Mouse (Mus musculus) midbrain, postnatal 0 days (tissue): ENCODE data around the gene Gclc. TPM values are rescaled to one million over a fixed set of nuclear protein-coding genes. Genes with fewer than 3 reads are reported as not detected.

ENCODE experiments used
- ATAC-seq: fragments of 200-750 bp; cut with Nextera tagmentation; 2 replicates; pipeline ENCODE4 v1.8.0; 2017; ENCODE audit warnings: moderate number of reproducible peaks, mild to moderate bottlenecking, moderate TSS enrichment, moderate library complexity; ENCODE audit not compliant: low FRiP score
- DNase-seq: peaks from one replicate; pipeline ENCODE4 v3.0.0-alpha.2; 2015; ENCODE audit warnings: low spot score
- H3K27ac ChIP-seq: fragments of 300-500 bp; sonication (generic); 2 replicates; pipeline ENCODE4 v1.5.1; 2014; ENCODE audit warnings: low read depth, mild to moderate bottlenecking, low read length, mixed read lengths
- H3K27me3 ChIP-seq: fragments of 300-500 bp; sonication (generic); 2 replicates; pipeline ENCODE4 v1.6.1; 2014; ENCODE audit warnings: low read length, control low read depth, mixed read lengths; ENCODE audit not compliant: insufficient read depth
- H3K36me3 ChIP-seq: fragments of 300-500 bp; sonication (generic); 2 replicates; pipeline ENCODE4 v1.6.1; 2014; ENCODE audit warnings: low read length, control low read depth, mixed read lengths; ENCODE audit not compliant: insufficient read depth
- H3K4me1 ChIP-seq: fragments of 300-500 bp; sonication (generic); 2 replicates; pipeline ENCODE4 v1.6.1; 2014; ENCODE audit warnings: mild to moderate bottlenecking, control low read depth, antibody characterized with exemption, low read length, mixed read lengths; ENCODE audit not compliant: insufficient read depth
- H3K4me2 ChIP-seq: fragments of 300-500 bp; sonication (generic); 2 replicates; pipeline ENCODE4 v1.6.1; 2014; ENCODE audit warnings: low read depth, mild to moderate bottlenecking, low read length, mixed read lengths; ENCODE audit not compliant: poor library complexity, severe bottlenecking
- H3K4me3 ChIP-seq: fragments of 300-500 bp; sonication (generic); 2 replicates; pipeline ENCODE4 v1.5.1; 2014; ENCODE audit warnings: low read depth, mild to moderate bottlenecking, low read length, moderate library complexity
- H3K9ac ChIP-seq: fragments of 300-500 bp; sonication (generic); replicated peaks from 2 replicates; pipeline ENCODE4 v1.6.1; 2014; ENCODE audit warnings: mild to moderate bottlenecking, low read length, moderate library complexity, mixed read lengths; ENCODE audit not compliant: poor library complexity, severe bottlenecking
- H3K9me3 ChIP-seq: fragments of 300-500 bp; sonication (generic); 2 replicates; pipeline ENCODE4 v1.6.1; 2016; ENCODE audit warnings: low read length, control low read depth
- CTCF ChIP-seq: IDR thresholded peaks from 2 replicates; pipeline ENCODE4 v1.5.1; 2016; ENCODE audit warnings: antibody characterized with exemption, mild to moderate bottlenecking
- WGBS: fragments of 180-500 bp; shearing (Covaris S2); extraction: QIAGEN DNeasy Blood & Tissue Kit; methylation state at CpG from one replicate; pipeline ENCODE4 v1.1.7; 2014; 5-methylcytosine and 5-hydroxymethylcytosine counted together
- polyA plus RNA-seq: library from polyadenylated mRNA; unstranded; fragments of >200 nt; fragmentation: Nextera tagmentation; extraction: Ambion mirVana; gene quantifications from 2 replicates; pipeline ENCODE4 v1.2.1, GENCODE M21; 2015
- total RNA-seq: library from RNA; depleted of rRNA; stranded (reverse); fragments of >200 nt; gene quantifications from 2 replicates; pipeline ENCODE4 v1.2.3, GENCODE M21; 2014; rRNA removed

The Gclc gene
- total and polyA plus RNA-seq, 2 experiments from 2014 or later = 15.7 to 29.7 TPM

DNA sequence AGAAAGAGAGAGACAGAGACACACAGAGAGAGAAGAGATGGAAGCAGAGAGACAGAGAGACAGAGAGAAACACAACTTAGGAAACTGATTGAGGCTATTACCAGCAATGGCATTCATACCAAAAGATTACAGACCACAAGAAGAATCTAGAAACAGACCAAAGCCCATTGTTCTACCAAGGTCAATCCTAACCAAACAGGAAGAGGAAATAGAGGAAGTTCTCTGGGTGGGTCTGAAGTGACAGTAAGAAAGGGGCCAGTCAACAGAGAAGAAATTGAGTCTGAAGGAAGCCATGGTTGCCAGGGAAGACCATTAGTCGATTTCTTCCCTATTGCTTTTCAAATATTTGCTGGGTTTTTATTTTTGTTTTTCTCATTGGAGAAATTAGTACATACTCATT lies 81.4 kb downstream of the Gclc start:
- Histone ChIP-seq H3K27me3 (no peaks in the 10 kb centered on the region), H3K4me1 (no peaks in the 10 kb centered on the region), H3K27ac (no peak overlapping the region), H3K9me3 (no peaks in the 10 kb centered on the region), H3K4me3 (no peak overlapping the region), H3K4me2 (no peak overlapping the region), H3K36me3 (no peaks in the 10 kb centered on the region), H3K9ac (no peak overlapping the region)
- 97% methylated on average over 1 of the region's 1 CpGs for WGBS
- ATAC-seq (no peak), DNase-seq (no peak)
- no peak for TF ChIP-seq CTCF

DNA sequence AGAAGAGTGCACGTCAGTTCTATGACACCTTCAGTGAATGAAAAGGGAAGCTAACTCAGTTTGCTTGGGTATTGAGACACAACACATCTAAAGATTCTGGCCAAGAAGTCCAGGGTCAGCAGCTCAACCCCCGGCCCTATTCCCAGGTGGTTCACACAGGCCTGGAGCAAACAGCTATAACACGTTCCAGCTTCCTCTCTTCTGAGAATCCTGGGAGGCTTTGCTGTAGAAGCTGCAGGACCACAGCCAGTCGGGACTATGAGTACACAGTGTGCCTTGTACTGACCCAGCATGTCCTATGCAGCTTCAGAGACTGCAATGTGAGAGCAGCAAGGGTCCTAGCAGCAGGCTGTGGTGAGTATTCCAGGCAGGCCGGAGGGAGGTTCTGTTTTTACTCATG lies 84.3 kb downstream of the Gclc start:
- WGBS = 69% methylated on average over 5 of the region's 5 CpGs
- no peaks in the 10 kb centered on the region for H3K27me3 ChIP-seq

More for the DNA sequence above, 84.3 kb downstream of the Gclc start:
- Histone ChIP-seq H3K4me3 (no peak overlapping the region), H3K9ac (no peak overlapping the region), H3K36me3 (no peaks in the 10 kb centered on the region), H3K4me1 (no peaks in the 10 kb centered on the region), H3K27ac (no peak overlapping the region), H3K9me3 (no peaks in the 10 kb centered on the region), H3K4me2 (no peak overlapping the region)
- ATAC-seq = no peak
- no peak for DNase-seq
- no peak for TF ChIP-seq CTCF

Other genes starting within 250 kb of the Gclc start
- gene Lrrc1, start 209.7 kb upstream of the Gclc start, total RNA-seq = 19.1 and 38.6 TPM in 2 replicates
- gene Lrrc1, start 209.7 kb upstream of the Gclc start, polyA plus RNA-seq = 4.2 and 4.6 TPM in 2 replicates
- gene Klhl31, start 118.0 kb upstream of the Gclc start, total RNA-seq = 0.05 TPM in 2 replicates
- 0.11 and 0.12 TPM in 2 replicates for gene Klhl31, start 118.0 kb upstream of the Gclc start, polyA plus RNA-seq
- gene Elovl5, start 162.8 kb downstream of the Gclc start, total RNA-seq = 79.4 and 80.0 TPM in 2 replicates
- 58.4 and 59.2 TPM in 2 replicates for gene Elovl5, start 162.8 kb downstream of the Gclc start, polyA plus RNA-seq